Mouse (Mus musculus): ENCODE measurements around the gene 4933400A11Rik. TPM values are rescaled to one million over a fixed set of nuclear protein-coding genes. Genes with fewer than 3 reads are reported as not detected.

The 4933400A11Rik gene
- total and polyA plus RNA-seq, 3 experiments: not detected

DNA sequence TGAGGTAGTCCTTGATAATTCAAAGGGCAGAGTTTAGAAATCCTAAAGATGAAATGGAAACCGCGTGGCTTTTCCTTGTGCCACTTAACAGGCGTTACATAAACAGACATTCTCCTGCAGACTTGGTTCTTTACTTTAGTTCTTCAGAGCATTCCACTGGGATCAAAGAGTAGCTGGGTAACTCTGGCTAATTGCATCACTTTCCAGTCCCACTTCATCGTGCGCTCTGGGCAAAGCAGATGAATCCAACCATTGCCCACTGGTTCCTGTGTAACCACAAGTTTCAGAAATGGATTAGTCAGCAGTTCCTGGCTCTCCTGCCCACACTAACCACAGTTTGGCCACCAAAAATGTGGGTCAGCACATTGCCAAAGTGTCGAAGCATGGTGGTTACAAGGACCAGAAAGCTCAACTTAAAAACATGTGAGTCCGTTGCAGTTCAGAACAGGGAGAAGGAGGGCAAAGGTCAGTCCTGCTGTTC is 15.4 kb upstream of the 4933400A11Rik start:
- Histone ChIP-seq H3K4me3 (no peak overlapping the region), H3K9ac (ENCODE audit: low read depth, low read length) (no peak overlapping the region)
- WGBS: 62% methylated on average over 7 of the region's 7 CpGs

GRCm38 (mm10) chrX:169794421-169794820 is 15.0 kb upstream of the 4933400A11Rik start:
- H3K4me1 ChIP-seq (ENCODE audit: control insufficient read depth, insufficient read depth, low read length): peaks cover 1% of the 10 kb centered on the region; the same call in 1 of the 2 replicates
- no peak overlapping the region for H3K27ac ChIP-seq
- whole genome bisulfite sequencing: 60% methylated on average over 4 of the region's 4 CpGs
- H3K9ac ChIP-seq (ENCODE audit: low read depth, low read length): no peak overlapping the region
- intact Hi-C loops (cut with DNase I): loop anchor here (10.0 kb wide), 1 partner anchor 470 kb away; the partner anchor contains the start of gene Hccs
- no peak overlapping the region for H3K4me3 ChIP-seq
- H3K36me3 ChIP-seq (ENCODE audit: control insufficient read depth, insufficient read depth, low read length): no peaks in the 10 kb centered on the region
- no peak for TF ChIP-seq EP300 (IDR thresholded peaks at IDR 0.05; ENCODE audit: insufficient read depth, low read depth, low read length)
- TF ChIP-seq POLR2A (IDR thresholded peaks at IDR 0.05; ENCODE audit: insufficient read depth, low read depth, low read length): no peak
- TF ChIP-seq CTCF (IDR thresholded peaks at IDR 0.05): no peak
- no peak for DNase-seq
- no peaks in the 10 kb centered on the region for H3K27me3 ChIP-seq (ENCODE audit: control insufficient read depth, insufficient read depth, low read length)
- no peaks in the 10 kb centered on the region for H3K79me2 ChIP-seq (replicated peaks; ENCODE audit: control insufficient read depth, insufficient read depth, low read length)

More for the DNA sequence above, 15.4 kb upstream of the 4933400A11Rik start:
- no peaks in the 10 kb centered on the region for H3K27me3 ChIP-seq (ENCODE audit: control insufficient read depth, insufficient read depth, low read length)
- intact Hi-C loops (cut with DNase I): loop anchor here (10.0 kb wide), 1 partner anchor 470 kb away; the partner anchor contains the start of gene Hccs
- no peak overlapping the region for H3K27ac ChIP-seq
- DNase-seq: peak; percentile 18 to 36
- no peaks in the 10 kb centered on the region for H3K36me3 ChIP-seq (ENCODE audit: control insufficient read depth, insufficient read depth, low read length)
- H3K4me1 ChIP-seq (ENCODE audit: control insufficient read depth, insufficient read depth, low read length): peaks cover 1% of the 10 kb centered on the region; the same call in 1 of the 2 replicates
- TF ChIP-seq CTCF (IDR thresholded peaks at IDR 0.05) (no peak), POLR2A (IDR thresholded peaks at IDR 0.05; ENCODE audit: insufficient read depth, low read depth, low read length) (no peak), EP300 (IDR thresholded peaks at IDR 0.05; ENCODE audit: insufficient read depth, low read depth, low read length) (no peak)
- no peaks in the 10 kb centered on the region for H3K79me2 ChIP-seq (replicated peaks; ENCODE audit: control insufficient read depth, insufficient read depth, low read length)

- no peak for TF ChIP-seq CTCF (IDR thresholded peaks at IDR 0.05)
- no peak for TF ChIP-seq EP300 (IDR thresholded peaks at IDR 0.05; ENCODE audit: insufficient read depth, low read depth, low read length)
- no peak for TF ChIP-seq POLR2A (IDR thresholded peaks at IDR 0.05; ENCODE audit: insufficient read depth, low read depth, low read length)
- intact Hi-C loops (cut with DNase I): loop anchor here (10.0 kb wide), 1 partner anchor 468 kb away; the partner anchor contains the start of gene Hccs
- no peak for DNase-seq
- Histone ChIP-seq H3K4me3 (no peak overlapping the region), H3K4me1 (ENCODE audit: control insufficient read depth, insufficient read depth, low read length) (peaks cover 1% of the 10 kb centered on the region; the same call in 1 of the 2 replicates), H3K36me3 (ENCODE audit: control insufficient read depth, insufficient read depth, low read length) (no peaks in the 10 kb centered on the region), H3K9ac (ENCODE audit: low read depth, low read length) (no peak overlapping the region), H3K27ac (no peak overlapping the region), H3K79me2 (replicated peaks; ENCODE audit: control insufficient read depth, insufficient read depth, low read length) (no peaks in the 10 kb centered on the region), H3K27me3 (ENCODE audit: control insufficient read depth, insufficient read depth, low read length) (no peaks in the 10 kb centered on the region)
- 65% methylated on average over 1 of the region's 1 CpGs for WGBS
These were observed 13.4 kb upstream of the 4933400A11Rik start for GRCm38 (mm10) chrX:169792879-169793278.

DNA sequence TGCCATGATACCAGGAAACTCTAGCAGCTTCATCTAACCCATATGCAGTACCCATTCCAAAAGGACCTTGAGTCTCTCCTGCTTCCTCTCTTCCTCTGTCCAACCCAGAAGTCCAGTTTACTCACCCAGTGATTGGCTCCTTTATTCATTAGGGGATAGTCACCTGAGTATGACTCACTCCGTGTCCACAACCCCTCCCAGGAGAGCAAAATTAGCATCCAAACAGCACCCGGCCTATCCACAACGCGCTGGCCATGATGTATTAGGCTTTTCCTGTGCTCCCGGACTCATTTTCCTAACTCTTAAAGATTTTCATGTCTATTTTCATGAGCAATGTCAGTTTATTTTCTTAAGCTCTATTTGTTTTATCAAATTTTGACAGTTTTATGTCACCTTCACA is 10.3 kb upstream of the 4933400A11Rik start:
- no peaks in the 10 kb centered on the region for H3K36me3 ChIP-seq (ENCODE audit: control insufficient read depth, insufficient read depth, low read length)
- 82% methylated on average over 5 of the region's 5 CpGs for whole genome bisulfite sequencing
- no peaks in the 10 kb centered on the region for H3K27me3 ChIP-seq (ENCODE audit: control insufficient read depth, insufficient read depth, low read length)
- intact Hi-C loops (cut with DNase I): loop anchor here (10.0 kb wide), 1 partner anchor 465 kb away; the partner anchor contains the start of gene Hccs
- no peak overlapping the region for H3K4me3 ChIP-seq
- H3K27ac ChIP-seq: no peak overlapping the region
- H3K9ac ChIP-seq (ENCODE audit: low read depth, low read length): no peak overlapping the region
- H3K79me2 ChIP-seq (replicated peaks; ENCODE audit: control insufficient read depth, insufficient read depth, low read length): no peaks in the 10 kb centered on the region
- no peak for DNase-seq
- H3K4me1 ChIP-seq (ENCODE audit: control insufficient read depth, insufficient read depth, low read length): no peaks in the 10 kb centered on the region
- TF ChIP-seq CTCF (IDR thresholded peaks at IDR 0.05): no peak
- TF ChIP-seq POLR2A (IDR thresholded peaks at IDR 0.05; ENCODE audit: insufficient read depth, low read depth, low read length): no peak
- no peak for TF ChIP-seq EP300 (IDR thresholded peaks at IDR 0.05; ENCODE audit: insufficient read depth, low read depth, low read length)

- Histone ChIP-seq H3K27me3 (ENCODE audit: control insufficient read depth, insufficient read depth, low read length) (no peaks in the 10 kb centered on the region), H3K79me2 (replicated peaks; ENCODE audit: control insufficient read depth, insufficient read depth, low read length) (no peaks in the 10 kb centered on the region), H3K9ac (ENCODE audit: low read depth, low read length) (no peak overlapping the region), H3K4me3 (no peak overlapping the region), H3K4me1 (ENCODE audit: control insufficient read depth, insufficient read depth, low read length) (no peaks in the 10 kb centered on the region), H3K27ac (no peak overlapping the region), H3K36me3 (ENCODE audit: control insufficient read depth, insufficient read depth, low read length) (no peaks in the 10 kb centered on the region)
- WGBS: 74% methylated on average over 3 of the region's 3 CpGs
- TF ChIP-seq POLR2A (IDR thresholded peaks at IDR 0.05; ENCODE audit: insufficient read depth, low read depth, low read length): no peak
- TF ChIP-seq EP300 (IDR thresholded peaks at IDR 0.05; ENCODE audit: insufficient read depth, low read depth, low read length): no peak
- TF ChIP-seq CTCF (IDR thresholded peaks at IDR 0.05): no peak
- intact Hi-C loops (cut with DNase I): no loop called here
- no peak for DNase-seq
These were observed 21.4 kb downstream of the 4933400A11Rik start for GRCm38 (mm10) chrX:169758001-169758400.

DNA sequence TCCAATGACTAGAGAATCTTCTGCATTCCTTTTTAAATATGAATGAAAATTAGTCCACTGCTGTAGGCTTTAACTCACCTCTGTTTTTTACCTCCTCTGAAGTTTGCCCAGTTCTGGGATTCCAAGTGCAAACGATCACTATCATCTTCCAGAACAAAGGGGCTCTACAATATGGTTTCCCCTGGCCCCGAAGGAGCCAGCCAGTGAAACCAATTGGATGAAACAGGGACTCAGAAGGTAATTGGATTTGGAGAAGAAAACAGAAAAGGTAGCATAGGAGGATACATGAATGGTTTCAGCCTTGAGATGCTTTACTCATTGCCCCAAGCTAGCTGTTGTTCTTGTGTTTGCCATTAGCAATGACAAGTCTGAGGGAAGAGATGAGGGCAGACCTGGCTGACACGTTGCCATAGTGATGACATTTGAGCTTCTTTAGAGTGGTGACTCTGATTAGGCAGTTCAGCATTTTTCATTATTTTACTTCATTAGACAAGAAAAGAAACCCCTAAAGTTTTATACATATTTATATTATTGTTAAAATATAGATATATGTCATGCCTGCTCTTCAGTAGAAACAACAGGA is 44.0 kb downstream of the 4933400A11Rik start:
- Histone ChIP-seq H3K9ac (ENCODE audit: low read depth, low read length) (no peak overlapping the region), H3K27me3 (ENCODE audit: control insufficient read depth, insufficient read depth, low read length) (no peaks in the 10 kb centered on the region), H3K27ac (no peak overlapping the region), H3K36me3 (ENCODE audit: control insufficient read depth, insufficient read depth, low read length) (no peaks in the 10 kb centered on the region), H3K4me1 (ENCODE audit: control insufficient read depth, insufficient read depth, low read length) (no peaks in the 10 kb centered on the region), H3K79me2 (replicated peaks; ENCODE audit: control insufficient read depth, insufficient read depth, low read length) (no peaks in the 10 kb centered on the region), H3K4me3 (no peak overlapping the region)
- no peak for DNase-seq
- WGBS: 62% methylated on average over 3 of the region's 3 CpGs
- no peak for TF ChIP-seq EP300 (IDR thresholded peaks at IDR 0.05; ENCODE audit: insufficient read depth, low read depth, low read length)
- no peak for TF ChIP-seq CTCF (IDR thresholded peaks at IDR 0.05)
- no peak for TF ChIP-seq POLR2A (IDR thresholded peaks at IDR 0.05; ENCODE audit: insufficient read depth, low read depth, low read length)
- intact Hi-C loops (cut with DNase I): no loop called here

Other genes starting within 250 kb of the 4933400A11Rik start
- 1 to 10 TPM; 2.6 to 5.5 TPM for gene Mid1, start 94.4 kb downstream of the 4933400A11Rik start, total RNA-seq (2021)
- 3.4 and 3.7 TPM in 2 replicates for gene Mid1, start 94.4 kb downstream of the 4933400A11Rik start, polyA plus RNA-seq (2012; rRNA removed)
- gene Gm21887, start 230.0 kb upstream of the 4933400A11Rik start, total RNA-seq (2021): 10 to 100 TPM; 22.9 to 27.8 TPM
- gene Gm21887, start 230.0 kb upstream of the 4933400A11Rik start, polyA plus RNA-seq (2012; rRNA removed): 27.5 and 60.9 TPM in 2 replicates